Mouse (Mus musculus) T-cell, adult 66 days (primary cell): ENCODE measurements around the gene Capn12. TPM values are rescaled to one million over a fixed set of nuclear protein-coding genes. Genes with fewer than 3 reads are reported as not detected.

ENCODE experiments used
- total RNA-seq, 2 experiments: library from RNA; stranded (reverse); gene quantifications; 3 replicates in 1 of 2; 4 replicates in 1 of 2; pipeline ENCODE4 v1.2.4; 2023

The Capn12 gene
- not detected for total RNA-seq

DNA sequence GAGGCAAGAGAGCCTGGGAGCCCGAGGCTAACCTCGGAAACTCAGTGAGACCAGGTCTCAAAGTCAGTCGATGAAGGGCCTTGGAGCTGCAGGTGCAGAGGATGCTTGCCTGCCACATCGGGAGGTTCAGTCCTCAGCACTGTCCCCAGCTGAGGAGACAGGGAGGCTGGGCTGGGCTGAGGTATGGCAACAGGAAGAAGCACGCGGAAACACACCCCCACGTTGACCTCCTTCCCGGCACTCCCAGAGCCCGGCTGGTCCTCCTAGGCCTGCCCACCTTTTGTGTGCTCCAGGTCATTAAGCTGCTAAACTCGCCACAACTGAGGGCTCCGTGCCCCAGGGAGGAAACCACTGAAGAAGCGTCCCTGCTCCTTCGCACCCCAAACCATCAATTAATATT lies at the start of gene Capn12:
Gene Capn12, plus strand, starts transcription at position 224 of the 400 bp plus-strand sequence.

DNA sequence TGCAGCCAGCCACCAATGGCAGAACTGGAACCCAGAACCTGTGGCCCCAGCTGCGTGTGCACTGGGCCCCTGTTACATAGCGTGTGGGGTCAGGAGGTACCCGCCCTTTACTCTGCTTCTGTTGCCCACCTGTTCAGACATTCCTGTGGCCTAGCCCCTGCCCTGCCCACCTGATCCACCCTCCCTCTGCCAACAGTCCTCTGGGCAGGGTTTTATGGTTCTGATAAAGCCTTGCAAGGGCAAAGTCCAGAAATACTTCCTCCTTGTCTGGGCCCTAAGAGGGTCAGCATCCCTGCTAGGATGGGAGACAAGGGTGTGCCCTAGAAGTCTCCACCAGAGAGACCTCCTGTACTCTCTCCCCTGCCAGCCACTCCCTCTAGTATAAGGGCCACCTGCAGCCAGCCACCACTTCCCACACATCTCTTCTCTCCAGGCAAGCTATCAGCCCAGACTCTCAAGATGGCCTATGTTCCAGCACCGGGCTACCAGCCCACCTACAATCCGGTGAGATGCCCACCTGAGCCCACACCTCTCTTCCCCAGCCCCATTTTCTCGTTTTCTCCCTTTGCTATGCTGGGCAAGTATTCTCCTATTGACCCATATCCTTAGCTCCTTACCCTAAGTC lies 47.4 kb upstream of the Capn12 start, which contains the start of gene Lgals4:
Gene Lgals4, plus strand, starts transcription at position 132 of the 625 bp plus-strand sequence.

DNA sequence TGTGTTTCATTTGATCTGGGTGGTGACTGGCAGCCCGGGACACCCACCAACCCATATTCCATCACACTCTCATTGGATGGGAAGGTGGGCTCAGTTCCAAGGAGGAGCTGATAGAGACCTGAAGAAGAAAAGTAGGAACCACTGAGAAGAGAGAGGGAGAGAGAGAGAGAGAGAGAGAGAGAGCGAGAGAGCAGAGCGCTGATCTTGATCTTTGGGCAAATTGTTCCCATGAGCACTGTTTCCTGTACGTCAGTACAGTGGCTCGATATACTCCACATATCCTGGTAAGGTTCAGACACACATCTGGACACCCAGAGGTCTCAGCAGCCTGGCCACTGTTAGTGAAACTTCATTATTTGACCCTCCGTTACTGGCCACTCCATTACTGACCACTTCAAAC lies 17.7 kb upstream of the Capn12 start, which contains the start of gene Lgals7:
Gene Lgals7, plus strand, starts transcription at position 314 of the 400 bp plus-strand sequence.

Other genes with a start within 250 kb of the Capn12 start
- gene Fbxo27, start 188.6 kb upstream of the Capn12 start, total RNA-seq, result 1 to 10 TPM; 2.2 to 6.5 TPM
- 10 to 100 TPM; 28.1 to 30.8 TPM for gene Fbxo17, start 164.6 kb upstream of the Capn12 start, total RNA-seq
- gene Mrps12, start 139.6 kb upstream of the Capn12 start, total RNA-seq, result 10 to 100 TPM; 19.9 to 31.8 TPM
- 10 to 100 TPM; 16.8 to 22.5 TPM for gene Sars2, start 139.4 kb upstream of the Capn12 start, total RNA-seq
- under 1 TPM in 1 of 2 experiments, not detected in 1; 0.56 TPM for gene Ccer2, start 125.2 kb upstream of the Capn12 start, total RNA-seq
- 10 to 100 TPM; 60.4 to 69.7 TPM for gene Sirt2, start 114.7 kb upstream of the Capn12 start, total RNA-seq
- gene Nfkbib, start 113.9 kb upstream of the Capn12 start, total RNA-seq, result 10 to 100 TPM; 64.6 to 71.2 TPM
- gene Rinl, start 92.5 kb upstream of the Capn12 start, total RNA-seq, result 100 to 1,000 TPM; 166 to 180 TPM
- gene Hnrnpl, start 72.9 kb upstream of the Capn12 start, total RNA-seq, result 100 to 1,000 TPM; 583 to 612 TPM
- 10 to 100 TPM; 62.2 to 67.9 TPM for gene Ech1, start 56.2 kb upstream of the Capn12 start, total RNA-seq
- 10 to 100 TPM; 14.9 to 16.6 TPM for gene Lgals4, start 47.6 kb upstream of the Capn12 start, total RNA-seq
- gene Lgals7, start 17.6 kb upstream of the Capn12 start, total RNA-seq, result not detected
- gene Actn4, start 80.9 kb downstream of the Capn12 start, total RNA-seq, result 100 to 1,000 TPM; 149 to 152 TPM
- gene Eif3k, start 100.4 kb downstream of the Capn12 start, total RNA-seq, result 100 to 1,000 TPM; 313 to 319 TPM
- gene Map4k1, start 100.6 kb downstream of the Capn12 start, total RNA-seq, result 10 to 100 TPM; 95.0 to 97.3 TPM
- under 1 TPM; 0.03 TPM for gene Ryr1, start 243.8 kb downstream of the Capn12 start, total RNA-seq